Mouse (Mus musculus): Measurements from ENCODE around the gene Lrat. TPM values are rescaled to one million over a fixed set of nuclear protein-coding genes. Genes with fewer than 3 reads are reported as not detected.
A peak's percentile ranks its signal among the peaks of the same experiment; 100 is the strongest.

Gene Lrat
- 0.13 and 0.20 TPM in 2 replicates for polyA plus RNA-seq (2012; rRNA removed)

DNA sequence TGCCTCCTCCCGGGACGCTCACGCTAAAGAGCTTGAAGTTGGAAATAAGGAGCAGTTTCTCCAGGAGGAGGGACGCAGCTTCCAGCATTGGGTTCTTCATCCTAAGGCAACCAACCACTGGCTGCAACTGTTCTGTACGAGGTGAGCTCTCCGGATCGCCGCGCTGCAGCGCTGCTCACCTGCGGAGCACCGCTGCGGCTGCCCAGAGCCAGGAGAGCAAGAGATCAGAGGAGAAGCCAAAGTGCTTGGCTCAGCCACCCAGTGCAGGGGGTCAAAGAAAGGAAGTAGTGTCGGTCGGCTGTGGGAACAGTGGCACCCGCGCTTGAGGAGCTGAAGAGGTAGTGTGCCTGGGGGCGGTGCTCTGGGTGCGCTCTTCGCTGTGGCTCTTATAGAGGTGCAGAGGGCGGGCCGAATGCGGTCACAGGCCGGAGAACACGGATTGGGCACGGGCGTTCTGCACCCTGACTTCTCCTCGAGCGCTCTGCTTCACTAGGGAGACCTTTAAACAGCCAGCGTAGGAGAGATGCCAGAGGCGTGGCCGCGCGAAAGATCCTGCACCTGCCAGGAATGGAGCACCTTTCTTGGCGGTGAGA lies at the start of gene Lrat:
Gene Lrat (minus strand): TSS at position 361 of the 593 bp plus-strand sequence.
- no peak for DNase-seq (ENCODE audit: extremely low spot score in 1 of 2, low spot score in 1 of 2)

- no peak for DNase-seq (ENCODE audit: extremely low spot score in 1 of 2, low spot score in 1 of 2)
Observed at GRCm38 (mm10) chr3:82952173-82952962, 48.6 kb upstream of the Lrat start.

DNA sequence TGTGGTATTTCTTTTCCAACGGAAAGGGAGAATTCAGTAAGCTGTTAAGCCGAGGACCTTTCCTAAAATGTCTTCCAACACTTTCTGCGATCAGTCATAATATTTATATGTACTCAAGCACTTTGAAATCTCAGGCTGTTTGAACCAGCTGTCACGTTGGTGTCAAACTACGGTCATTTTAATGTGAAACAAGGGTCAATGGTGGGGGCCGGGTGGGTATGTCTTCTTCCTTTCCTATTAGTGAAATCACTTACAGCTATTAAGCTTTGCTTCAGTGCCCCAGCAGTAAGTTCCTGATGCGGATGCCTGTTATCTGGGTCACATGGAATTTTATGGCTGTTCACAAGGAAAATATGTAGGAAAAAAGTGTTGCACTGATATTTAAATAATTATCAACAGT lies 46.9 kb upstream of the Lrat start:
- DNase-seq (ENCODE audit: extremely low spot score in 1 of 2, low spot score in 1 of 2) = no peak

GRCm38 (mm10) chr3:82950208-82950607 lies 46.4 kb upstream of the Lrat start:
- DNase-seq (ENCODE audit: extremely low spot score in 1 of 2, low spot score in 1 of 2) = no peak

- no peak for DNase-seq (ENCODE audit: extremely low spot score in 1 of 2, low spot score in 1 of 2)
Observed at GRCm38 (mm10) chr3:82946375-82947107, 42.8 kb upstream of the Lrat start.

GRCm38 (mm10) chr3:82927917-82928316 lies 24.1 kb upstream of the Lrat start:
- DNase-seq (ENCODE audit: extremely low spot score in 1 of 2, low spot score in 1 of 2) = no peak

DNA sequence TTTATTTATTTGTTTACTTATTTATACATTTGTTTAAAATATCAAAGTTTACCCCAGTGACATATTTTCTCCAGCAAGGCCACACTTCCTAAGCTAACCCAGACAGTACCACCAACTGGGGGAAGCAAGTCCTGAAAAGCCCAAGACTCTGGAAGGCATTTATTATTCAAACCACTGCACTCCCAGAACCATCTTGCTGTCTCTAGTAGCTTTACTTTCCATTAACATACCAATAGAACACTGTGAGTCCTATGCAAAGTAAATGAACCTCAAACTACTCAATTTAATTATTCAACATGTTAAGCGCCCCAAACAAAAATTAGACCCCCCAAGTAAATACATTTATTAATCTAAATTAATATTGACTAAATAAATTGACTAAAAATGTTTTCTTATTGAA lies 11.9 kb upstream of the Lrat start:
- DNase-seq (ENCODE audit: extremely low spot score in 1 of 2, low spot score in 1 of 2) = no peak

- DNase-seq (ENCODE audit: extremely low spot score in 1 of 2, low spot score in 1 of 2) = no peak
Observed at GRCm38 (mm10) chr3:82908671-82909070, 4.9 kb upstream of the Lrat start.

DNA sequence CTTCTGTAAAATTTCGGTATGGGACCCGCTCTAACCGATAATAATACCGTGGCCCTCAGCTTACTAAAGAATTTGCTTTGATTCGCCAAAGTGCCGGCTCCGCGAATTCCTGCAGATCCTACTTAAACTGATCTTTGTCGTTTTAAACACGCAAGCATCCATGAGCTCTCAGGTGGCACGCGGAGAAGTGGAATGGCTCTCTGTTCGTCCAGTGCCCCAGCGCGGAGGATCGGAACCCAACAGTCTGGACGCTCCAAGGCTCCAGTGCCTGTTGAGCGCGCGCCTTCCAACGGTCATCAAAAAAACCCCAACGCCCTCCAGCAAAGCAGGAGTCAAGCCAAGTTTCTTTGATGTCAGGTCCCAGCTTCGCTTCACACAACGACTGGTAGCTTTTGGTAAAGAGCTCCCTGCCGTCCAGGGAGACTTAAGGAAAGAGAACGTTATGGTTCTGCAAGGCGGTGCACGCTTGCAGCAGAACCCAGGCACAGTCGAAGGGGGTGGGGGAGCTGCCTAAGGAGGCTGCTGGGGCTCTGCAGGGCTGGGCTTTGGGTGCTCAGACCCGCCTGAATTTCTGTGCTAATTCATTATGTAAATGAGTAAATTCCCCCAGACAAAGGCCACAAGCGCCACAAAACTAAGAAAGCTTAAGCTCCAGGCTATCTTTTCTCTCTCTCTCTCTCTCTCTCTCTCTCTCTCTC lies 587 bp upstream of the Lrat start:
- DNase-seq (ENCODE audit: extremely low spot score in 1 of 2, low spot score in 1 of 2) = no peak

DNA sequence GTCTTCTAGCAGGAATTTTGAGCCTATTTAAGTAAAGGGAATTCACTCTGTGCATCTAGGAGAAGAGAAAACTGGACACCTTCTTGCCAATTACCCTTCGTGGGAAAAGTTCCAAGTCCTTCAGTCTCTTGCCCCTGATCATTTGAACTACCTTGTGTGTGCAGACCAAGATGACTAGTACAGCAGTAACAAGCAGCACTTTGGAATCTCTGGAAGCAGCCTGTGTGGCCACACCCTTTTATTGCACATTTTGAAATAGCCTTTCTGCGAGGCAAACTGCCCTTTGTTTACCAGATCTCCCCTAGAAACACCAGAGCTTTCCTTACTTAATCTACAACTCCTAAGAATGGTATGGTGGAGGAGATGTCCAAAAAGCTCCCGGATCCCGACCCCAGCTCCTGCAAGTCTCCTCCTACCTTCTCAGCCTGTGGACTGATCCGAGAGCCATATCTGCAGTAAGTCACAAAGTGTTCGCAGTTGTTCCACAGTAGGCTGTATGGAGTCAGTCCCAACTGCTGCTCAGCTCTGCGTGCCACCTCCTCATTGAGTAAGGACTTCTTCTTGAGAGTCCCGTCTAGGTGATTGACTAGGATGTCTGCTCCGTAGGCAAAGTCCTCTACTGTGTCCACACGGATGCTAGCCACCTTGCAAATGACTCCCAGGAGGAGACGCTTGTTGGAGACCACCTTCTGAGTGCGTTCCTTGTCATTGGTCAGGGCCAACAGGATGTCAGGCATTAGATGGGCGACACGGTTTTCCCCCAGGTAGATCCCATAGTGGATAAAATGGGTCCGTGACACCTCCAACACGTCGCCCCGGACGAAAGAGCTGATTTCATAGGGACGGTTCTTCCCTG lies 788 bp downstream of the Lrat start:
- DNase-seq (ENCODE audit: extremely low spot score in 1 of 2, low spot score in 1 of 2) = no peak

GRCm38 (mm10) chr3:82888842-82889241 lies 14.9 kb downstream of the Lrat start:
- DNase-seq (ENCODE audit: extremely low spot score in 1 of 2, low spot score in 1 of 2) = no peak

GRCm38 (mm10) chr3:82877258-82877657 lies 26.5 kb downstream of the Lrat start:
- peak in 1 of 2 experiments; percentile 70 for DNase-seq (ENCODE audit: extremely low spot score in 1 of 2, low spot score in 1 of 2)

DNA sequence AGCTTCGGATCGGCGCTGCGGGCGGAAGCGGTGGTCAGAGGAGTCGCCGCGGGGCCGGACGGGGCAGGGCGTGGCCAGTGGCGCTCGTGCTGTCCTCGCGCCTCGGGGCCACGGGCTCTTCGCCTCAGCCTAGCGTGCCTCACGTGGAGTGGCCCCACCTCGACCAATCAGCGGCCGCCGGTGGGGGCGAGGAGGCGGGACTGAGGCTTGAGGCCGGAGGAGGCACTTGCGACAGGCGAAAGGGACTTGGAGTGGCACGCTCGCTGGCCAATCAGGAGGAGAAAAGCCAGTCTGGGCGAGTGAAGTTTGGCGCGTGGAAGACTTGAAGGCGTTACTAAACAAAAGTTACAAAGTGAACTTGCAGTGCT lies 27.4 kb downstream of the Lrat start, which contains the start of gene Rbm46:
Gene Rbm46 (minus strand): TSS at position 112 of the 368 bp plus-strand sequence.
- DNase-seq (ENCODE audit: extremely low spot score in 1 of 2, low spot score in 1 of 2) = peak; percentile 43 to 53

- DNase-seq (ENCODE audit: extremely low spot score in 1 of 2, low spot score in 1 of 2) = no peak
Observed at GRCm38 (mm10) chr3:82875671-82876371, 28.0 kb downstream of the Lrat start.

- peak in 1 of 2 experiments; percentile 70 for DNase-seq (ENCODE audit: extremely low spot score in 1 of 2, low spot score in 1 of 2)
Observed at GRCm38 (mm10) chr3:82857414-82858077, 46.2 kb downstream of the Lrat start.
